Mouse (Mus musculus) liver, embryonic 13.5 days (tissue): ENCODE measurements around the gene Gda. TPM values are rescaled to one million over a fixed set of nuclear protein-coding genes. Genes with fewer than 3 reads are reported as not detected.

Experiments used
- ATAC-seq: fragments of 200-750 bp; cut with Nextera tagmentation; 2 replicates; pipeline ENCODE4 v1.8.0; 2017; ENCODE audit warnings: low read depth, mild to moderate bottlenecking, moderate number of reproducible peaks, moderate library complexity
- DNase-seq: peaks from one replicate; pipeline ENCODE4 v3.0.0; 2022
- H3K27ac ChIP-seq: fragments of 300-500 bp; sonication (generic); 2 replicates; pipeline ENCODE4 v1.5.1; 2015; ENCODE audit warnings: moderate library complexity, mild to moderate bottlenecking, inconsistent platforms
- H3K27me3 ChIP-seq: fragments of 300-500 bp; sonication (generic); 2 replicates; pipeline ENCODE4 v1.6.1; 2015; ENCODE audit warnings: mild to moderate bottlenecking, inconsistent platforms
- H3K36me3 ChIP-seq: fragments of 300-500 bp; sonication (generic); 2 replicates; pipeline ENCODE4 v1.6.1; 2015; ENCODE audit warnings: mild to moderate bottlenecking, inconsistent platforms
- H3K4me1 ChIP-seq: fragments of 300-500 bp; sonication (generic); replicated peaks from 2 replicates; pipeline ENCODE4 v1.6.1; 2015; ENCODE audit warnings: inconsistent platforms
- H3K4me2 ChIP-seq: fragments of 300-500 bp; sonication (generic); 2 replicates; pipeline ENCODE4 v1.6.1; 2015; ENCODE audit warnings: inconsistent platforms, mild to moderate bottlenecking, moderate library complexity
- H3K4me3 ChIP-seq: fragments of 300-500 bp; sonication (generic); replicated peaks from 2 replicates; pipeline ENCODE4 v1.5.1; 2015; ENCODE audit warnings: mild to moderate bottlenecking, inconsistent platforms
- H3K9ac ChIP-seq: fragments of 300-500 bp; sonication (generic); 2 replicates; pipeline ENCODE4 v1.6.1; 2015; ENCODE audit warnings: mild to moderate bottlenecking, inconsistent platforms
- H3K9me3 ChIP-seq: fragments of 300-500 bp; sonication (generic); replicated peaks from 2 replicates; pipeline ENCODE4 v1.6.1; 2016; ENCODE audit warnings: inconsistent platforms
- WGBS: fragments of 180-500 bp; shearing (Covaris S2); methylation state at CpG from one replicate; pipeline ENCODE4 v1.1.7; 2015; ENCODE audit not compliant: insufficient replicate concordance; 5-methylcytosine and 5-hydroxymethylcytosine counted together
- polyA plus RNA-seq: library from polyadenylated mRNA; unstranded; fragments of >200 nt; fragmentation: Nextera tagmentation; extraction: Ambion mirVana; gene quantifications from 2 replicates; pipeline ENCODE4 v1.2.1, GENCODE M21; 2015

Gda gene
- polyA plus RNA-seq, 1 experiment from 2014 or later, result 0.50 TPM

GRCm38 (mm10) chr19:21482096-21482495, 8.9 kb upstream of the Gda start:
- Histone ChIP-seq H3K36me3 (no peaks in the 10 kb centered on the region), H3K4me3 (no peak overlapping the region), H3K9ac (no peak overlapping the region), H3K9me3 (no peaks in the 10 kb centered on the region), H3K4me2 (no peak overlapping the region), H3K27ac (no peak overlapping the region), H3K4me1 (no peaks in the 10 kb centered on the region), H3K27me3 (no peaks in the 10 kb centered on the region)
- DNase-seq (no peak), ATAC-seq (no peak)
- WGBS, result 43% methylated on average over 2 of the region's 2 CpGs

DNA sequence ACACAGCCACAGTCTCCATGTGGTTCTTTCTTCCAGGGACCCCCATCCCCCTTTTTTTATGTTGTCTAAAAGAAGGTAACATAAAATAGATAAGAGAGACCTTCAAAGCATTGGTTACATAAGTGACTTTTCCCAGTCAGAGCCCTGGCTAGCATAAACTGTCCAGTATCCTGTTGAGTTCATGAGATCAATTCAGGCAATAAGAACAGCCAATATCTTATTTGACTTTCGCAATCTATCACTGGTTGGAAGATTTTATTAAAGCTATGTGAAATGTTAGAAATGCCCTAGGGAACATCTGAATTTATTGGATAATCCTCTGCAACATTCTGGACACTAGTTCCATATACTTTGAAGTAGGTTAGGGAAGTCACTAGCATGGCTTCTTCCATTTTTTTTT, 7.8 kb upstream of the Gda start:
- WGBS, result 63% methylated on average over 1 of the region's 1 CpGs
- Histone ChIP-seq H3K4me1 (no peaks in the 10 kb centered on the region), H3K4me2 (no peak overlapping the region), H3K27ac (no peak overlapping the region), H3K36me3 (no peaks in the 10 kb centered on the region), H3K9me3 (no peaks in the 10 kb centered on the region), H3K9ac (no peak overlapping the region), H3K27me3 (no peaks in the 10 kb centered on the region), H3K4me3 (no peak overlapping the region)
- DNase-seq (no peak), ATAC-seq (no peak)

- Histone ChIP-seq H3K4me3 (no peak overlapping the region), H3K27me3 (no peaks in the 10 kb centered on the region), H3K9me3 (no peaks in the 10 kb centered on the region), H3K36me3 (no peaks in the 10 kb centered on the region), H3K9ac (no peak overlapping the region), H3K4me2 (no peak overlapping the region), H3K27ac (no peak overlapping the region), H3K4me1 (no peaks in the 10 kb centered on the region)
- DNase-seq (no peak), ATAC-seq (no peak)
- WGBS, result 57% methylated on average over 2 of the region's 2 CpGs
Observed at GRCm38 (mm10) chr19:21480053-21480419, 6.8 kb upstream of the Gda start.

GRCm38 (mm10) chr19:21479183-21480052, 6.2 kb upstream of the Gda start:
- no peaks in the 10 kb centered on the region for H3K4me1 ChIP-seq
- no peaks in the 10 kb centered on the region for H3K36me3 ChIP-seq
- ATAC-seq, result no peak
- H3K9ac ChIP-seq, result no peak overlapping the region
- 59% methylated on average over 18 of the region's 18 CpGs for WGBS
- H3K4me3 ChIP-seq, result no peak overlapping the region
- no peak for DNase-seq
- H3K4me2 ChIP-seq, result no peak overlapping the region
- no peaks in the 10 kb centered on the region for H3K27me3 ChIP-seq
- no peaks in the 10 kb centered on the region for H3K9me3 ChIP-seq
- no peak overlapping the region for H3K27ac ChIP-seq

GRCm38 (mm10) chr19:21478538-21478937, 5.3 kb upstream of the Gda start:
- H3K27me3 ChIP-seq, result 0 out of 2 replicates have a peak, but pooled peaks cover 2% of the 10 kb centered on the region
- no peaks in the 10 kb centered on the region for H3K4me1 ChIP-seq
- no peak overlapping the region for H3K9ac ChIP-seq
- H3K4me3 ChIP-seq, result no peak overlapping the region
- 46% methylated on average over 3 of the region's 3 CpGs for WGBS
- H3K36me3 ChIP-seq, result no peaks in the 10 kb centered on the region
- H3K9me3 ChIP-seq, result no peaks in the 10 kb centered on the region
- H3K27ac ChIP-seq, result no peak overlapping the region
- ATAC-seq, result no peak
- DNase-seq, result no peak
- no peak overlapping the region for H3K4me2 ChIP-seq

DNA sequence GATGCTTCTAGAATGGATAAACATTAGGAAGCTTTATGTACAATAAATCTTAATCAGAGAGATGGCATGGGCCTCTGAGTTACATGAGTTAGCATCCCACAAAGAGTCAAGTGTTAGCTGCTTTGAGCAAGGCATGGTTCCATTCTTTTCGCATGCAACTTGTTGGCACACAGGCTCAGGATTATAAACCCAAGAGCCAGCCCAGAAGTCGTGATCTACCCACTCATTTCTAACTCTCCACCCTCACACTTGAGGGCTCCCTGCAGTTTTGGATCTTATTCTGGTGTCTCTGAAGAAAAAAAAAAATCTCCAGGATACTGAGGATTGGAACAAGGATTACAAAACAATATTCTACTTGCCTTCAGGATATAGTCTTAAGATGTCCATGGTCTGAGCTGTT, 4.5 kb upstream of the Gda start:
- H3K9ac ChIP-seq, result no peak overlapping the region
- H3K27ac ChIP-seq, result no peak overlapping the region
- H3K4me2 ChIP-seq, result no peak overlapping the region
- DNase-seq, result no peak
- H3K4me1 ChIP-seq, result no peaks in the 10 kb centered on the region
- no peaks in the 10 kb centered on the region for H3K36me3 ChIP-seq
- H3K27me3 ChIP-seq, result peaks cover 8% of the 10 kb centered on the region; the same call in 1 of the 2 replicates
- H3K9me3 ChIP-seq, result no peaks in the 10 kb centered on the region
- no peak overlapping the region for H3K4me3 ChIP-seq
- ATAC-seq, result no peak
- 59% methylated on average over 2 of the region's 2 CpGs for WGBS

DNA sequence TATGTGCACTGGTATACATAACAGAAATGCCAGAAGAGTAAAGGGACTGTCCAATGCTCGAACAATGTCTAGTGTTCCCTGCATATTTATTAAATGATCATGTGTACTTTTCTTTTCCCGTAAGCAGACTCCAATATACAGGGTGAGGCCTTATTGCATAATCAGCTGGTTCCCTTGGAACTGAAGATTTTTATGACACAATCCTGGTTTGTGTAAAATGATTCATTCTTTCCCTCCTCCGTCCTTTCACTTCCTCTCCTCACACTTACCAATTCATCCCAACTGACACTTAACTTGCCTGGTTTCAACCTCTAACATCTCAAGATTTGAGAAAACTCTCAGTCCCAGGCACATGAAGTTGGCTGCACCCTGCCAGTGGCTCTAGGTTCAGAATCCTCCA, 3.5 kb upstream of the Gda start:
- H3K9me3 ChIP-seq, result no peaks in the 10 kb centered on the region
- H3K4me1 ChIP-seq, result no peaks in the 10 kb centered on the region
- peaks cover 18% of the 10 kb centered on the region for H3K27me3 ChIP-seq
- no peak overlapping the region for H3K4me2 ChIP-seq
- no peaks in the 10 kb centered on the region for H3K36me3 ChIP-seq
- H3K9ac ChIP-seq, result no peak overlapping the region
- DNase-seq, result no peak
- 56% methylated on average over 3 of the region's 3 CpGs for WGBS
- no peak overlapping the region for H3K4me3 ChIP-seq
- no peak overlapping the region for H3K27ac ChIP-seq
- ATAC-seq, result no peak

GRCm38 (mm10) chr19:21472121-21472780, 994 bp downstream of the Gda start:
- ATAC-seq (peak; percentile 64), DNase-seq (peak; percentile 5)
- peaks cover 28% of the 10 kb centered on the region for H3K27me3 ChIP-seq
- no peaks in the 10 kb centered on the region for H3K9me3 ChIP-seq
- H3K4me3 ChIP-seq, result peak overlapping the region; percentile 48
- no peaks in the 10 kb centered on the region for H3K4me1 ChIP-seq
- no peak overlapping the region for H3K27ac ChIP-seq
- peak overlapping the region; percentile 56 for H3K4me2 ChIP-seq
- WGBS, result 3% methylated on average over 48 of the region's 48 CpGs
- H3K9ac ChIP-seq, result no peak overlapping the region
- H3K36me3 ChIP-seq, result no peaks in the 10 kb centered on the region

DNA sequence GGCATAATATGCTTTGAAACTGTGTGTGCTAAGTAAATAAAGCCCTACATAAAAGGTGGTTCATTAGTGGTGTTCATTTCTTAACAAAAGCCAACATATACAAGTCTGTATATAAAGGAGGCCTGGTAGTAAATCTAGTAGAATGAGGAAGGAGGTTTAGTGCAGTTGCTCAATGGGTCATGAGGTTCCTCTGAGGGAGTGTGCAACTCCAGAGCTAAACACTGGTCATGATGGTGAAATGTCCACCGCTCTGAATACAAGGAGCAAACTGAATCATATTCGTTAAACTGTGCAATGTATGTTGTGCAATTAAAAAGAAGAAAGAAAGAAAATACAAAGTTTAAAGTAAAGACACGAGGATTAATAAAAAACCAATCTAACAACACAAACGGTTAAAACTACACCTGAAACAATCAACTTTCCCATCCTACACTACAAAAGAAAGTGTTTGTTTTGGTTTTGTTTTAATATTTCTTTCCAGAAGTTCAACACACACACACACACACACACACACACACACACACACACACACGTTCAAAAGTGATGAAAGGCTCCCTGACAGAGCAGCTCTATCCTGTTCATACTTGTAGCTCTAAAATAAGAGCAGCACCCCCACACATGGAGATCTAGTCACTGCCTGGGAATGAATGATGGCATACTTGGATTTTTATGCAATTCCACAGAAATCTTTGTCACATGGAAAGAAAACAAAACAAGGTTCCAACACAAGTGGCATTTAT, 11.9 kb downstream of the Gda start:
- no peak overlapping the region for H3K27ac ChIP-seq
- no peaks in the 10 kb centered on the region; the same call in 1 of the 2 replicates for H3K9me3 ChIP-seq
- no peaks in the 10 kb centered on the region for H3K27me3 ChIP-seq
- no peak overlapping the region for H3K4me3 ChIP-seq
- WGBS, result 55% methylated on average over 5 of the region's 5 CpGs
- no peaks in the 10 kb centered on the region for H3K36me3 ChIP-seq
- no peak overlapping the region for H3K4me2 ChIP-seq
- no peak overlapping the region for H3K9ac ChIP-seq
- DNase-seq, result no peak
- no peaks in the 10 kb centered on the region for H3K4me1 ChIP-seq
- no peak for ATAC-seq

DNA sequence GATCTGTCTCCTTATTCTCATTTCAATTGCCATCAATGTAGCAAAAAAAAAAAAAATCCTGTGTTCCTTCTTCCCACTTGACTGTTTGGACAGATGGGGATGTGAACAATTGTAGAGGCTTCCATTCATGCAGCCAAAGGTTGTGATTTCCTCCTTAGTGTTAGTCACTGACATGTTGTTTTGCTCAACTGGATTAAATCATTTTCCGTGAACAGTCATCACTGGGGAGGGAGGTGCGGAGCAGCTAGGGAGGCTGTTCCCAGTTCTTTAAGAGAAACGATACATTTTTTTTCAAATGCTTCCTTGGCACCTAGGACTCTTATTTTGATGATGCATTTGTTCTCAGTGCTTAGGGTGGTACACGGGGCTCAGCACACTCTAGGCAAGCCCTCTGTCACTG, 15.8 kb downstream of the Gda start:
- ATAC-seq (no peak), DNase-seq (no peak)
- H3K9me3 ChIP-seq, result no peaks in the 10 kb centered on the region; the same call in 1 of the 2 replicates
- H3K4me2 ChIP-seq, result no peak overlapping the region
- H3K9ac ChIP-seq, result no peak overlapping the region
- H3K36me3 ChIP-seq, result no peaks in the 10 kb centered on the region
- no peak overlapping the region for H3K27ac ChIP-seq
- H3K27me3 ChIP-seq, result no peaks in the 10 kb centered on the region
- WGBS, result 68% methylated on average over 4 of the region's 4 CpGs
- no peaks in the 10 kb centered on the region for H3K4me1 ChIP-seq
- H3K4me3 ChIP-seq, result no peak overlapping the region

- no peak overlapping the region for H3K27ac ChIP-seq
- ATAC-seq, result no peak
- no peak for DNase-seq
- 17% methylated on average over 3 of the region's 3 CpGs for WGBS
- H3K27me3 ChIP-seq, result no peaks in the 10 kb centered on the region
- H3K4me3 ChIP-seq, result no peak overlapping the region
- H3K9me3 ChIP-seq, result no peaks in the 10 kb centered on the region
- H3K4me1 ChIP-seq, result no peaks in the 10 kb centered on the region; the same call in 1 of the 2 replicates
- H3K9ac ChIP-seq, result no peak overlapping the region
- no peak overlapping the region for H3K4me2 ChIP-seq
- no peaks in the 10 kb centered on the region for H3K36me3 ChIP-seq
Observed at GRCm38 (mm10) chr19:21441787-21442186, 31.5 kb downstream of the Gda start.
